Comparison of ENCODE assay signal across 14 mouse cellular contexts in genomic region chr12:71274519-71275237, GRCm38 (mm10). TPM values are rescaled to one million over a fixed set of nuclear protein-coding genes. Genes with fewer than 3 reads are reported as not detected.
DNase-seq lines count a peak whose midpoint lies in the region; ATAC-seq and TF ChIP-seq lines count a peak whose summit lies in the region.
"Had no signal": no experiment of that assay in that cellular context is flagged by ENCODE, and none has a peak within 500 bp of the region (broad histone marks: within the 10 kb centered on the region; RNA-seq: fewer than 3 reads in every experiment).

No protein-coding gene starts in this region.

- no peak overlapping the region for H3K27ac ChIP-seq in kidney, adult 2 months (ENCODE audit: insufficient read depth, low read depth, low read length)
- H3K27ac ChIP-seq in embryonic fibroblast, embryonic 13.5 days (ENCODE audit: insufficient read depth, low read length), result no peak overlapping the region
- no peak overlapping the region for H3K27ac ChIP-seq in forebrain, embryonic 11.5 days (ENCODE audit: low read depth, low read length)
- H3K27ac ChIP-seq: embryonic facial prominence, embryonic 12.5 days; liver, embryonic 13.5 days; neural tube, embryonic 13.5 days had no signal

- no peaks in the 10 kb centered on the region for H3K4me1 ChIP-seq in kidney, adult 2 months (ENCODE audit: control insufficient read depth, insufficient read depth, low read length)
- peaks cover 26% of the 10 kb centered on the region for H3K4me1 ChIP-seq in E14TG2a.4 (replicated peaks; ENCODE audit: low read depth, low read length)
- no peaks in the 10 kb centered on the region for H3K4me1 ChIP-seq in embryonic fibroblast, embryonic 13.5 days (ENCODE audit: control insufficient read depth, insufficient read depth, low read length)
- no peaks in the 10 kb centered on the region for H3K4me1 ChIP-seq in forebrain, embryonic 11.5 days (replicated peaks; ENCODE audit: control insufficient read depth, insufficient read depth, low read length)
- H3K4me1 ChIP-seq: liver, embryonic 13.5 days had no signal

- no peak for ATAC-seq in forebrain, embryonic 11.5 days (replicated peaks; ENCODE audit: low FRiP score)

- H3K4me2 ChIP-seq in forebrain, embryonic 11.5 days (ENCODE audit: low read depth, low read length, severe bottlenecking), result no peak overlapping the region
- H3K4me2 ChIP-seq: embryonic facial prominence, embryonic 12.5 days; liver, embryonic 13.5 days; neural tube, embryonic 13.5 days had no signal

- TF ChIP-seq CTCF in kidney, adult 2 months (conservative IDR thresholded peaks at IDR 0.05; ENCODE audit: insufficient read depth, insufficient read length, low read depth, low read length), result 0 out of 2 replicates have a peak, but pooled peaks have one; percentile 23
- peak; percentile 45 for TF ChIP-seq CTCF in E14TG2a.4 (conservative IDR thresholded peaks at IDR 0.05; ENCODE audit: low read length)
- peak; percentile 31; the same call in 1 of the 2 replicates for TF ChIP-seq CTCF in embryonic fibroblast, embryonic 13.5 days (IDR thresholded peaks at IDR 0.05; ENCODE audit: borderline replicate concordance, insufficient read depth, low read length)

- peaks cover 17% of the 10 kb centered on the region for H3K9me3 ChIP-seq in E14TG2a.4 (ENCODE audit: low read length)
- no peaks in the 10 kb centered on the region for H3K9me3 ChIP-seq in forebrain, embryonic 11.5 days (ENCODE audit: control insufficient read depth, low read length)
- H3K9me3 ChIP-seq: embryonic facial prominence, embryonic 12.5 days; liver, embryonic 13.5 days; neural tube, embryonic 13.5 days had no signal

- no peaks in the 10 kb centered on the region for H3K36me3 ChIP-seq in kidney, adult 2 months (ENCODE audit: control insufficient read depth, insufficient read depth, low read length)
- no peaks in the 10 kb centered on the region for H3K36me3 ChIP-seq in E14TG2a.4 (ENCODE audit: insufficient read depth, low read length)
- no peaks in the 10 kb centered on the region for H3K36me3 ChIP-seq in forebrain, embryonic 11.5 days (ENCODE audit: control insufficient read depth, insufficient read depth, low read length)
- H3K36me3 ChIP-seq: embryonic facial prominence, embryonic 12.5 days; liver, embryonic 13.5 days; neural tube, embryonic 13.5 days had no signal

- TF ChIP-seq POLR2A in kidney, adult 2 months (IDR thresholded peaks at IDR 0.05; ENCODE audit: low read depth, low read length), result no peak
- TF ChIP-seq POLR2A in embryonic fibroblast, embryonic 13.5 days (IDR thresholded peaks at IDR 0.05; ENCODE audit: low read depth, low read length), result no peak

- no peak for DNase-seq in kidney, adult 2 months
- no peak for DNase-seq in kidney, adult 11 months
- peak; percentile 14 for DNase-seq in 416B (ENCODE audit: low read depth)
- no peak for DNase-seq in forebrain, embryonic 11.5 days (ENCODE audit: low spot score)
- DNase-seq in urinary bladder, postnatal 10 days (ENCODE audit: low spot score), result no peak
- DNase-seq in kidney, adult 9 months, result no peak
- DNase-seq: cerebellum, adult 11 months; layer of hippocampus, postnatal 36 days; liver, embryonic 13.5 days; right cerebral cortex, postnatal 25 days had no signal

- H3K9ac ChIP-seq in forebrain, embryonic 11.5 days (ENCODE audit: low read length), result no peak overlapping the region
- H3K9ac ChIP-seq: embryonic facial prominence, embryonic 12.5 days; liver, embryonic 13.5 days; neural tube, embryonic 13.5 days had no signal

- 93% methylated on average over 5 of the region's 5 CpGs for WGBS in kidney, adult 2 months
- 92% methylated on average over 5 of the region's 5 CpGs for WGBS in forebrain, embryonic 11.5 days

- H3K4me3 ChIP-seq in kidney, adult 2 months (ENCODE audit: insufficient read depth, low read depth, low read length), result no peak overlapping the region
- H3K4me3 ChIP-seq in E14TG2a.4 (replicated peaks; ENCODE audit: low read length), result no peak overlapping the region
- no peak overlapping the region for H3K4me3 ChIP-seq in embryonic fibroblast, embryonic 13.5 days (ENCODE audit: insufficient read depth, low read length)
- H3K4me3 ChIP-seq in forebrain, embryonic 11.5 days (ENCODE audit: low read depth, low read length), result no peak overlapping the region
- H3K4me3 ChIP-seq: embryonic facial prominence, embryonic 12.5 days; liver, embryonic 13.5 days; neural tube, embryonic 13.5 days had no signal

- no peaks in the 10 kb centered on the region for H3K27me3 ChIP-seq in kidney, adult 2 months (replicated peaks; ENCODE audit: control insufficient read depth, insufficient read depth, low read length)
- no peaks in the 10 kb centered on the region for H3K27me3 ChIP-seq in E14TG2a.4 (ENCODE audit: insufficient read depth, low read length)
- no peaks in the 10 kb centered on the region for H3K27me3 ChIP-seq in forebrain, embryonic 11.5 days (ENCODE audit: control insufficient read depth, insufficient read depth, low read length)
- H3K27me3 ChIP-seq: embryonic facial prominence, embryonic 12.5 days; liver, embryonic 13.5 days; neural tube, embryonic 13.5 days had no signal

RNA-seq across cellular contexts. Expression of gene Dact1, which starts 35.0 kb away (rescaled TPM):
- 3.9 and 4.0 TPM in 2 replicates for polyA plus RNA-seq in kidney, adult 2 months (2012; rRNA removed)
- 8.9 and 13.1 TPM in 2 replicates for polyA plus RNA-seq in embryonic fibroblast, embryonic 13.5 days (2011; ENCODE audit: insufficient read length, low read depth, missing spikeins)
- polyA plus RNA-seq in forebrain, embryonic 11.5 days (2014; fragmentation: Nextera tagmentation; extraction: Ambion mirVana), result 11.0 and 13.1 TPM in 2 replicates
